Mouse (Mus musculus): ENCODE data around the gene Uck1.

Gene Uck1

GRCm38 (mm10) chr2:32287334-32287840, 27.4 kb upstream of the Uck1 start, which contains the start of gene Golga2:
Golga2 (plus strand) TSS chr2:32287384.
- TF ChIP-seq GATA4 (IDR thresholded peaks at IDR 0.05; ENCODE audit: insufficient replicate concordance, low read length) = no peak

GRCm38 (mm10) chr2:32283986-32284385, 24.0 kb upstream of the Uck1 start:
- TF ChIP-seq GATA4 (IDR thresholded peaks at IDR 0.05; ENCODE audit: insufficient replicate concordance, low read length) = no peak

GRCm38 (mm10) chr2:32282727-32283126, 22.8 kb upstream of the Uck1 start:
- TF ChIP-seq GATA4 (IDR thresholded peaks at IDR 0.05; ENCODE audit: insufficient replicate concordance, low read length) = no peak

DNA sequence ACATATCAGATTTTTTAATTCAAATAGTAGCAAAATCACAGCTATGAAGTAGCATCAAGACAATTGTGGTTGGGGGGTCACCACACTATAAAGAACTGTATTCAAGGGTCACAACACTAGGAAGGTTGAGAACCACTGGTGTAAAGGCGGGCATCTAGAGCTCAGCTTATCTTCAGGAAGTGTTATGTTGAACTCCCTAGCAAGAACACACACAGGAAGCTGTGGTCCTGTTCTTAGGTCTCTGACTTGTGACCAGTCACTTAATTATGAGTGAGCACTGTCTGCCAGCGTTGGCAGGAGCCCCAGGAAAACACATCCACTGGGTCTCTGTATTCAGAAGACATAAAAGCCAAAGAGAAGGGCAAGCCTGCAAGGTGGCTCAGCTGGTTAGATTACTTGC, 22.3 kb upstream of the Uck1 start:
- no peak for TF ChIP-seq GATA4 (IDR thresholded peaks at IDR 0.05; ENCODE audit: insufficient replicate concordance, low read length)

DNA sequence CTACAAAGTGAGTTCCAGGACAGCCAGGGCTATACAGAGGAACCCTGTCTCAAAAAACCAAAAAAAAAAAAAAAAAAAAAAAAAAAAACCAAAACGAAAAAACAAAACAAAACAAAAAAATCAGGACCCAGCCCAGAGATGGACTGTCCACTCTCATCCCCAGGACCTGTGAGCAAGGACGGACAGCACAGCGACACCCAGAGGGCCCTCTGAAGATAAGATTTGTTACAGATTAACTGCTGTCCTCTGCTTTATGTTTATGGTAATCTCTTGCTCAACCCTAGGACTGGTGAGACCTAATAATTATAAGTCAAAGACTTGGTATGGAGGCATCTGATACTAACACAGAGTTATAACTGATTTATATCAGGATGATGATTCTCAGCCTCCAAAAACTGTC, 15.9 kb upstream of the Uck1 start:
- TF ChIP-seq GATA4 (IDR thresholded peaks at IDR 0.05; ENCODE audit: insufficient replicate concordance, low read length) = no peak

GRCm38 (mm10) chr2:32260635-32261034, 676 bp upstream of the Uck1 start:
- TF ChIP-seq GATA4 (IDR thresholded peaks at IDR 0.05; ENCODE audit: insufficient replicate concordance, low read length) = no peak

DNA sequence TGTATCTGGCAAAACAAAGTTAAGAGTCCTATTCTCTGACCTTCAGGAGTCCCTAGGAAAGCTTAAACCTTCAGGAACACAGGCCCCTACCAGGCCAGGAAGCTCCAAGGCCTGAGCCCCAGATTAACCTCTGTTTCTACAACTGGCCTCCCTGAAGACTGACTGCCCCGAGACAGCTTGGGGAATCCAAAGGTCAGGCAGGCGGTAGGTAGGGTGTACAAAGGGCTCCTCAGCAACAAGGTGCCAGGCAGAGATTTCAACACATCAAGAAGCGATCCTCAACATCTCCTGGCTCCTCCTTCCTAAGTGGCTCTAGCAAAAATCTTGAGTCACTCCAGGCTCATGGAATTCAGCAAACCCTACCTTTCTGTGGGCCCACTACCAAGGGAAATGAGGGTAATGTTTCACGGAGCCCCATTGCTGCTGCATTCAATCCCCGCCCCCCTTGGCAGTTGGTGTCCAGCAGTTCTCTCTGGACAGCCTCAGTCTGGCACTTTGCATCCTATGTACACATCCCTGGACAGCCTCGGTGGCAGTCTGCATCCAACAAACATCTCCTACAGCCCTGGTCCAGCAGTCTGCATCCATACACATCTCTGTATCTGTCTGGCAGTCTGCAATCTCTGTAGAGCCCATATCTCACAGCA, 949 bp downstream of the Uck1 start:
- no peak for TF ChIP-seq GATA4 (IDR thresholded peaks at IDR 0.05; ENCODE audit: insufficient replicate concordance, low read length)

DNA sequence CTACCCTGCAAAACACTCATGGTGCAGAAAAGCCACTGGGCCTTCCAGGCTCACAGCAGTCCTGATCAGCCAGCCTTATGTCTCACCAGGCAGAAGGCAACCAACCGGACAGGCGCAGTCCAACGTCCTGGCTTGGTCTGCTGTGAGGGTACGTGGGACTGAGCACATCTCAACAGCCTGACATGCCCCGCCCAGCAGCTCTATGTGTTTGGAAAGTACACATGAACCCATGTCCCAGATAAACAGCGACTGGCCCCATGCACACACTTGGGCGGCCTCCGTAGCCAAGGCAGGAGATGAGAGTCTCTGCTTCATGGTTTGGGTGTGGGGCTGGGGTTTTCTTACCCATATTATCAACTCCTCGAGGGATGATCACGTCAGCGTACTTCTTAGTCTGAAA, 3.7 kb downstream of the Uck1 start:
- no peak for TF ChIP-seq GATA4 (IDR thresholded peaks at IDR 0.05; ENCODE audit: insufficient replicate concordance, low read length)

DNA sequence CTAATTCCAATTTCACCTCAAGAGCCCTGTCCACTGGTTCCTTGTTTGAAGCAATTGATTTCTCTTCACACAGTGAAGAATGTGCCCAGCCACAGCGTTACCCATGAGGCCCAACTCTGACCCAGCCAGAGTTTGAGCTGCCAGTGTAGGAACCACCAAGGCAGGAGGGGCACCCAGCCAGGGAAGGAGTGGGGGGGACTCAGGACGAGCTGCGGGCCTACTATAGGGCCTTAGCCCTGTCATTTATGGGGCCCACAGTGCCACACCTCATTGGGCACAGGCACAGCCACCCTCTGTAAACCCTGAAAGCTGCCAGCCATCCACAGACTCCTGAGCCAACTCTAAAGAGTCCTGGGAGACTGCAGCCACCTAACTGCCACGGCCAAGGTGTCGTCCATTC, 5.4 kb downstream of the Uck1 start:
- no peak for TF ChIP-seq GATA4 (IDR thresholded peaks at IDR 0.05; ENCODE audit: insufficient replicate concordance, low read length)

GRCm38 (mm10) chr2:32253352-32253751, 6.6 kb downstream of the Uck1 start:
- TF ChIP-seq GATA4 (IDR thresholded peaks at IDR 0.05; ENCODE audit: insufficient replicate concordance, low read length) = no peak

DNA sequence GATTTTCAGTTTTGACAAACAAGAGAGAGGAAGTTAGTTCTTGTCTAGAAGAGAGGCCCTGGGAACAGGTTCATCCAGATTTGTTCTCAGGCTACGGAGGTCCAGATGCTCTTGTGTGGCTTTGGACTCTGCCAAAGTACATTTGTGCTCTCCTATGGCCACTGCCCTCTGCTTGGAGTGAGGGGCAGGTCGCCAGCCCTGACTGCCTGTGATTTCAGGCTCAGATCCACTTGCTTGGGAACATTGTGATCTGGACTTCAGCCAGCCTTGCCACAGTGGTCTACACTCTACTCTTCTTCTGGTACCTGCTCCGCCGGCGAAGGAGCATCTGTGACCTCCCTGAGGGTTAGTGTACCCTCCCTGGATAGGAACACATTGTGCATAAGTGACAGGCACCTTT, 7.3 kb downstream of the Uck1 start:
- no peak for TF ChIP-seq GATA4 (IDR thresholded peaks at IDR 0.05; ENCODE audit: insufficient replicate concordance, low read length)

DNA sequence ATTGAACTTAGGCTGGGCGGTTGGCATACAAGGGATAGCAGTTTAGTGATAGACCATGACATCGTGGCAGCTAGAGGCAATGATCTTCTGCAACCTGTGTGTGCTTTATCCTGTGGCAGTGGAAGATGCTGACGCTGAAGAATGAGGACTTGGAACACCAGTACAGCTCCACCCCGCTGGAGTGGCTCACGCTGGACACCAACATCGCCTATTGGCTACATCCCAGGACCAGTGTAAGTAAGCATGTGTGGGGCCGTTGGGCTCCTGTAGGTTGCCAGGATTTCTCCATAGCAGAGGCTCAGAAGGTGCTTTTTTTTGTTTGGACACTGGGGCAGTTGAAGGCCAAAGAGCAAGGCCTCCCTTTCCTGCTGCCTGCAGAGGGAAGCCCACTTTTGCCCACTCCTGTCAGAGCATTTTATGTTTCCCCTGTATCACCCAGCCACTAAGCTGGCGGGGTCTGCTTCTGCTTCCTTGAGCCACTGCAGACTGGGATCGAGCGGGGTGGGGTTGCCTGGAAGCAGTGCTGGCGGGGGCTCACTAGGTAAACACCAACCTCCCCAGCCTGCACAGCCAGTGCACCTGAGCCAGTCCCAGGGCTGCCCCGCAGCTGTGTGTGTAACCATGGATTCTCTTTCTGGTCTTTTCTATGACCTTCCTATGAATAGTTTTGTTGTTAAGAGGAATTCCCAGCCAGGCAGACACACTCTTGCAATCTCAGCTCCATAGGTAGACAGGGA, 8.0 kb downstream of the Uck1 start:
- no peak for TF ChIP-seq GATA4 (IDR thresholded peaks at IDR 0.05; ENCODE audit: insufficient replicate concordance, low read length)

- no peak for TF ChIP-seq GATA4 (IDR thresholded peaks at IDR 0.05; ENCODE audit: insufficient replicate concordance, low read length)
Measured at GRCm38 (mm10) chr2:32248377-32249361, 11.3 kb downstream of the Uck1 start.

DNA sequence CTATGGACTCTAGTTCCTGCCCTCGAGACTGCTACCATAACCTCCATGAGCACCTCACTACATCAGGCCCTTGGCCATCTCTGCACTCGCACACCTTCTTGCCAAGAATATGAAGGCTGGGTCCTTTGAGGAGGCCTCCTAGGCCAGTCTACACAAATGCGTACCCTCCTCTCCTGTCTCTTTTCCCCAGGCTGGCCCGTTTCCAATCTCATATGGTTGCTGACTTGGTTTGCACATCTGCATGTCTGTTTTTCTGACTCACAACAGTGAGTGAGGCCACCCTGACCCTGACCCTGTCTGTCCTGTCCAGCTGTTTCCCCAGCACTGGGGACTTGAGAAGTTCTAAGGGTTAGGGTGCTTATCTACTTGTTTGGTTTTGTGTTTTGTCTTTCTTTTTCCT, 13.2 kb downstream of the Uck1 start:
- TF ChIP-seq GATA4 (IDR thresholded peaks at IDR 0.05; ENCODE audit: insufficient replicate concordance, low read length) = no peak

DNA sequence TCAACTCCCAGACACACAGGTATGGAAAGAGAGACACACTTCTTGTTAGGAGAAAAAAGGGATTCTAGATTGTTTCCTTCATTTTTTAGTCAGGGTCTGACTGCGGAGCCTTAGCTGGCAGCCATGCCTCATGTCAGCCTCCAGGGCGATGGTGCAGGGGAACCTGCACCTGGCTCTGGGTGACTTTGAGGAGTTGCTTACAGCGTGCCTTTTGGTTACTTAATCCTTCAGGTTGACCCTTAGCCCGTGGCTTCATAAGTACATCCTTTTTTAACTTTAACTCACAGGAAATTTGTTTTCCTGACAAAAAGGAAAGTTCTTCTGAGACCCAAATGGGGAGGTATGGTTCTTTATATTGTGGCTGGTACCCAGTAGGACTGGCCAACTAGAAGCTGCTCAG, 17.0 kb downstream of the Uck1 start:
- TF ChIP-seq GATA4 (IDR thresholded peaks at IDR 0.05; ENCODE audit: insufficient replicate concordance, low read length) = no peak
